Mouse (Mus musculus): ENCODE data around the gene Ppm1f.
"Not testable (repeated sequence)": the region's sequence is repeated elsewhere in the genome, so short reads cannot be mapped to it uniquely, and the experiment has no call there.

Gene Ppm1f

GRCm38 (mm10) chr16:16896382-16897055 lies at the start of gene Ppm1f:
Ppm1f (plus strand) TSS chr16:16896469.
- peak; percentile 90 for DNase-seq (ENCODE audit: extremely low spot score, low read depth, low spot score)

- DNase-seq (ENCODE audit: extremely low spot score, low read depth, low spot score): no peak
Measured at GRCm38 (mm10) chr16:16849196-16849595, 47.1 kb upstream of the Ppm1f start.

GRCm38 (mm10) chr16:16852411-16852810 lies 43.9 kb upstream of the Ppm1f start:
- no peak for DNase-seq (ENCODE audit: extremely low spot score, low read depth, low spot score)

- DNase-seq (ENCODE audit: extremely low spot score, low read depth, low spot score): peak; percentile 5
Measured at GRCm38 (mm10) chr16:16854836-16855235, 41.4 kb upstream of the Ppm1f start.

GRCm38 (mm10) chr16:16855541-16855940 lies 40.7 kb upstream of the Ppm1f start:
- DNase-seq (ENCODE audit: extremely low spot score, low read depth, low spot score): no peak

- DNase-seq (ENCODE audit: extremely low spot score, low read depth, low spot score): not testable (repeated sequence)
Measured at GRCm38 (mm10) chr16:16856054-16856453, 40.2 kb upstream of the Ppm1f start.

- no peak for DNase-seq (ENCODE audit: extremely low spot score, low read depth, low spot score)
Measured at GRCm38 (mm10) chr16:16856731-16857476, 39.4 kb upstream of the Ppm1f start.

GRCm38 (mm10) chr16:16862288-16862687 lies 34.0 kb upstream of the Ppm1f start:
- DNase-seq (ENCODE audit: extremely low spot score, low read depth, low spot score): no peak

- DNase-seq (ENCODE audit: extremely low spot score, low read depth, low spot score): no peak
Measured at GRCm38 (mm10) chr16:16863978-16864377, 32.3 kb upstream of the Ppm1f start, which contains the start of gene Igll1. Igll1 (minus strand) TSS chr16:16863985.

- no peak for DNase-seq (ENCODE audit: extremely low spot score, low read depth, low spot score)
Measured at GRCm38 (mm10) chr16:16865217-16865616, 31.1 kb upstream of the Ppm1f start.

- peak; percentile 12 for DNase-seq (ENCODE audit: extremely low spot score, low read depth, low spot score)
Measured at GRCm38 (mm10) chr16:16865696-16866561, 30.3 kb upstream of the Ppm1f start.

GRCm38 (mm10) chr16:16870241-16870616 lies 26.0 kb upstream of the Ppm1f start:
- no peak for DNase-seq (ENCODE audit: extremely low spot score, low read depth, low spot score)

GRCm38 (mm10) chr16:16870617-16871331 lies 25.5 kb upstream of the Ppm1f start, which contains the start of the genes Top3b and Vpreb1:
Top3b (plus strand) TSS chr16:16870736.
Vpreb1 (minus strand) TSS chr16:16870843.
- peak; percentile 86 for DNase-seq (ENCODE audit: extremely low spot score, low read depth, low spot score)

GRCm38 (mm10) chr16:16879025-16879424 lies 17.2 kb upstream of the Ppm1f start:
- DNase-seq (ENCODE audit: extremely low spot score, low read depth, low spot score): no peak

GRCm38 (mm10) chr16:16888341-16888740 lies 7.9 kb upstream of the Ppm1f start:
- no peak for DNase-seq (ENCODE audit: extremely low spot score, low read depth, low spot score)

- no peak for DNase-seq (ENCODE audit: extremely low spot score, low read depth, low spot score)
Measured at GRCm38 (mm10) chr16:16892366-16892765, 3.9 kb upstream of the Ppm1f start.

- no peak for DNase-seq (ENCODE audit: extremely low spot score, low read depth, low spot score)
Measured at GRCm38 (mm10) chr16:16896015-16896381, 271 bp upstream of the Ppm1f start.

GRCm38 (mm10) chr16:16897056-16897584 lies 851 bp downstream of the Ppm1f start:
- no peak for DNase-seq (ENCODE audit: extremely low spot score, low read depth, low spot score)

GRCm38 (mm10) chr16:16902329-16902728 lies 6.1 kb downstream of the Ppm1f start:
- DNase-seq (ENCODE audit: extremely low spot score, low read depth, low spot score): no peak

- no peak for DNase-seq (ENCODE audit: extremely low spot score, low read depth, low spot score)
Measured at GRCm38 (mm10) chr16:16903188-16903587, 6.9 kb downstream of the Ppm1f start.

All from hindlimb bud, embryonic 11.5 days (tissue).